8 mouse cellular contexts compared by ENCODE assay signal in genomic region chr13:51845072-51845471, GRCm38 (mm10). TPM values are rescaled to one million over a fixed set of nuclear protein-coding genes. Genes with fewer than 3 reads are reported as not detected.
A peak's percentile ranks its signal among the peaks of the same experiment; 100 is the strongest.
DNase-seq lines count a peak whose midpoint lies in the region; ATAC-seq and TF ChIP-seq lines count a peak whose summit lies in the region.

No protein-coding gene starts in this region.

- 0 out of 2 replicates have a peak overlapping the region, but pooled peaks have one; percentile 16 for H3K9ac ChIP-seq in liver, adult 2 months (ENCODE audit: low read depth, low read length)
- H3K9ac ChIP-seq in heart, embryonic 14.5 days (ENCODE audit: low read length), result peak overlapping the region; percentile 85

- peaks cover 2% of the 10 kb centered on the region; the same call in 1 of the 2 replicates for H3K36me3 ChIP-seq in liver, adult 2 months (ENCODE audit: control insufficient read depth, insufficient read depth, low read length)
- H3K36me3 ChIP-seq in heart, embryonic 14.5 days (ENCODE audit: control insufficient read depth, insufficient read depth, low read length), result no peaks in the 10 kb centered on the region; the same call in 1 of the 2 replicates
- peaks cover 7% of the 10 kb centered on the region; the same call in 1 of the 2 replicates for H3K36me3 ChIP-seq in midbrain, embryonic 10.5 days

- TF ChIP-seq CTCF in liver, adult 2 months (IDR thresholded peaks at IDR 0.05; ENCODE audit: low read depth, low read length), result no peak

- no peaks in the 10 kb centered on the region for H3K79me2 ChIP-seq in liver, adult 2 months (ENCODE audit: control insufficient read depth, insufficient read depth, low read length)

- no peak overlapping the region; the same call in 1 of the 2 replicates for H3K27ac ChIP-seq in liver, adult 2 months (replicated peaks; ENCODE audit: insufficient read depth, low read depth, low read length)
- H3K27ac ChIP-seq in heart, embryonic 14.5 days (replicated peaks in 1 of 2; ENCODE audit: control insufficient read depth in 1 of 2, insufficient read depth in 1 of 2, low read depth in 2 of 2, low read length in 2 of 2), result peak overlapping the region in 1 of 2 experiments; percentile 51; a peak in 2 of 4 replicates
- H3K27ac ChIP-seq in midbrain, embryonic 10.5 days (replicated peaks), result peak overlapping the region; percentile 91

- no peaks in the 10 kb centered on the region for H3K9me3 ChIP-seq in heart, embryonic 14.5 days (ENCODE audit: control insufficient read depth, low read length)
- no peaks in the 10 kb centered on the region for H3K9me3 ChIP-seq in midbrain, embryonic 10.5 days (replicated peaks)

- no peak for ATAC-seq in heart, embryonic 14.5 days (ENCODE audit: insufficient number of reproducible peaks, insufficient read depth, low FRiP score, low read depth)

- H3K27me3 ChIP-seq in liver, adult 2 months (ENCODE audit: control insufficient read depth, insufficient read depth, low read length), result no peaks in the 10 kb centered on the region
- peaks cover 3% of the 10 kb centered on the region; the same call in 1 of the 2 replicates for H3K27me3 ChIP-seq in heart, embryonic 14.5 days (ENCODE audit: control insufficient read depth, insufficient read depth, low read length)
- peaks cover 77% of the 10 kb centered on the region for H3K27me3 ChIP-seq in midbrain, embryonic 10.5 days (ENCODE audit: low read depth, poor library complexity, severe bottlenecking)

- peak overlapping the region; percentile 21; the same call in 1 of the 2 replicates for H3K4me3 ChIP-seq in liver, adult 2 months (ENCODE audit: insufficient read depth, low read depth, low read length)
- H3K4me3 ChIP-seq in heart, embryonic 14.5 days (ENCODE audit: control insufficient read depth in 1 of 2, insufficient read depth in 1 of 2, low read depth in 1 of 2, low read length in 2 of 2), result peak overlapping the region; percentile 77 to 81; a peak in 3 of 4 replicates
- H3K4me3 ChIP-seq in midbrain, embryonic 10.5 days, result peak overlapping the region; percentile 62

- H3K4me2 ChIP-seq in heart, embryonic 14.5 days (ENCODE audit: low read length), result peak overlapping the region; percentile 90

- DNase-seq in liver, adult 2 months (ENCODE audit: extremely low read depth, low read depth, low spot score), result peak; percentile 35
- no peak for DNase-seq in liver
- DNase-seq in brain, adult 2 months (ENCODE audit: low read depth, low spot score), result peak; percentile 46
- peak; percentile 54 for DNase-seq in kidney, postnatal 10 days
- DNase-seq in midbrain, embryonic 10.5 days (ENCODE audit: low spot score), result no peak
- DNase-seq in thymus, postnatal 14 days, result peak; percentile 30
- no peak for DNase-seq in c-Kit-positive CD71-positive TER-119-positive erythroid progenitor cells, embryonic 14.5 days (ENCODE audit: low spot score)

- TF ChIP-seq POLR2A in liver, adult 2 months (IDR thresholded peaks at IDR 0.05; ENCODE audit: extremely low read depth, insufficient read depth, low read length), result no peak

- H3K4me1 ChIP-seq in liver, adult 2 months (ENCODE audit: control insufficient read depth, insufficient read depth, low read length), result peaks cover 8% of the 10 kb centered on the region
- peaks cover 27 to 28% of the 10 kb centered on the region in 2 experiments for H3K4me1 ChIP-seq in heart, embryonic 14.5 days (ENCODE audit: control insufficient read depth in 2 of 2, insufficient read depth in 2 of 2, low read length in 2 of 2)
- H3K4me1 ChIP-seq in midbrain, embryonic 10.5 days, result peaks cover 91% of the 10 kb centered on the region

- WGBS in liver, adult 2 months, result 14% methylated on average over 10 of the region's 10 CpGs
- 5% methylated on average over 10 of the region's 10 CpGs for WGBS in heart, embryonic 14.5 days
- 15% methylated on average over 10 of the region's 10 CpGs for WGBS in midbrain, embryonic 10.5 days

RNA-seq across cellular contexts. Expression of gene Gadd45g, which starts 1.4 kb away (rescaled TPM):
- 4.0 and 5.9 TPM in 2 replicates for total RNA-seq in liver, adult 2 months (2014; rRNA removed)
- polyA plus RNA-seq in liver, adult 2 months (2012; rRNA removed), result 7.0 and 9.1 TPM in 2 replicates
- 41.4 and 41.6 TPM in 2 replicates for polyA plus RNA-seq in heart, embryonic 14.5 days (2014; fragmentation: Nextera tagmentation; extraction: Ambion mirVana)
- 192 and 243 TPM in 2 replicates for polyA plus RNA-seq in midbrain, embryonic 10.5 days (2016; fragmentation: Nextera tagmentation; extraction: Ambion mirVana)

RNA-seq across cellular contexts. Expression of gene Sema4d, which starts 51.5 kb away (rescaled TPM):
- 0.40 and 0.74 TPM in 2 replicates for total RNA-seq in liver, adult 2 months (2014; rRNA removed)
- polyA plus RNA-seq in liver, adult 2 months (2012; rRNA removed), result 0.94 and 1.2 TPM in 2 replicates
- polyA plus RNA-seq in heart, embryonic 14.5 days (2014; fragmentation: Nextera tagmentation; extraction: Ambion mirVana), result 17.4 and 21.1 TPM in 2 replicates
- polyA plus RNA-seq in midbrain, embryonic 10.5 days (2016; fragmentation: Nextera tagmentation; extraction: Ambion mirVana), result 5.6 and 5.9 TPM in 2 replicates

Comparison
In these comparisons a context has a peak if more than half of its experiments do, and no peak if none do; other contexts are left out.
1. DNase-seq: peak in liver, adult 2 months (single experiment), brain, adult 2 months (single experiment), kidney, postnatal 10 days (single experiment) and thymus, postnatal 14 days (single experiment); none in liver (single experiment), midbrain, embryonic 10.5 days (single experiment) and c-Kit-positive CD71-positive TER-119-positive erythroid progenitor cells, embryonic 14.5 days (single experiment).
2. H3K4me3 ChIP-seq: peak in every context shown above with its lines; median percentile 79 in heart, embryonic 14.5 days; 62 in midbrain, embryonic 10.5 days; 21 in liver, adult 2 months.